Mouse (Mus musculus): ENCODE measurements around the gene Dazap1.

Dazap1 gene

GRCm38 (mm10) chr10:80323261-80324119, 62.2 kb downstream of the Dazap1 start:
- DNase-seq (ENCODE audit: low spot score): no peak

GRCm38 (mm10) chr10:80324120-80325037, 63.1 kb downstream of the Dazap1 start:
- DNase-seq (ENCODE audit: low spot score): no peak

DNA sequence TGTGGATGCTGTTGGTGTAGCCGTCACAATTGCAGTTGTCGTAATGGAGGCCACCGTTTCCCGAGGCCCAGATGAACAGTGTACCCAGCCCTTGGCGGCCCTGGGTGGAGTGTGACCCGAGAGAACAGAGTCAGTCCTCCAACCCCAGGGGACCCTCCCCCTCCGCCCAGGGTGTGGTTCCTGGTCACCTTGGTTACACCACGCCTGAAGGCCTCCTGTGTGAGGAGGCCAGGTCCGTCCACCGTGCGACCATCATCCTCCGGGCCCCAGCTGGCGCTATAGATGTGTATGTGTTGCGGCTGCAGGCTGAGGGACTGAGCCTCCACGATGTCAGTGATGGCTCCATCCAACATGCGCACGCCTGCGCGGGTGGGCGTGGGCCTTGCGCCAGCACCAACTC, 63.8 kb downstream of the Dazap1 start:
- no peak for DNase-seq (ENCODE audit: low spot score)

- DNase-seq (ENCODE audit: low spot score): peak; percentile 91
Measured at GRCm38 (mm10) chr10:80329273-80330081, 68.2 kb downstream of the Dazap1 start, which contains the start of the genes Pcsk4 and Reep6. TSS of gene Pcsk4 (minus strand) at chr10:80329498. TSS of gene Reep6 (plus strand) at chr10:80329953.

DNA sequence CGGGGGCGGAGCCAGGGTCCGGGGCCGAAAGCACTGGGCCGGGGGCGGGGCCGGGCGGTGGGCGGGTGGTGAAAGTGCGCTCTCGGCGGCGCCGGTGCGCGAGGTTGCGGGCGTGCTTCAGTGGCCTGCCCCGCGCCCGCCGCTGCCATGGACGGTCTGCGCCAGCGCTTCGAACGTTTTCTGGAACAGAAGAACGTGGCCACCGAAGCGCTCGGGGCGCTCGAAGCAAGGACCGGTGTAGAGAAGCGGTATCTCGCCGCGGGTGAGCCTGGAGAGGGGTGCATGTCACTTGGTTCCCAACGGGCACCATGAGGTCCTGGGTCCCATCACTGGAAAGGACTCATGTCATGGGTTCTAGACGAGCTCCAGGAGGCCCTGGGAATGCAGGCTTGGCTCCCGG, 68.8 kb downstream of the Dazap1 start:
- DNase-seq (ENCODE audit: low spot score): no peak

DNA sequence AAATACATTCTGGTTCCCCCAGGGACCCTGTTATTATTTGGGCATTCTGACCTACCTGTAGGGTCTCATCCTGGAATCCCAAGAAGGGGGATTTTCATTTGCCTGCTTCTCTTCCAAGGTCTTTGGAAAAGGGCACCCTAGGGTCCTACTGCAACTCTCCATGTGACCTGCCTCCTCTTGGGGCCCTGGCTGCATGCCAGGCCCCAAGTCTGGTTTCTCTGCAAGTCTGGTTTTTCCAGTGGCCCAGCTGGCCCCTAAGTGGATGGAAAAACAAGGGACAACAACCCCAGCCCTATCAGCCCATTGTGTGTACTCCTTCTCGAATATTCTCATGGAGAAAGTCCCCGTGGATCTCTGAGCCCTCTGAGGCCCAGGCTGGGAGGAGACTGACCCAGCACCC, 69.6 kb downstream of the Dazap1 start:
- no peak for DNase-seq (ENCODE audit: low spot score)

GRCm38 (mm10) chr10:80331636-80332524, 70.6 kb downstream of the Dazap1 start:
- no peak for DNase-seq (ENCODE audit: low spot score)

GRCm38 (mm10) chr10:80332525-80332989, 71.3 kb downstream of the Dazap1 start:
- no peak for DNase-seq (ENCODE audit: low spot score)

DNA sequence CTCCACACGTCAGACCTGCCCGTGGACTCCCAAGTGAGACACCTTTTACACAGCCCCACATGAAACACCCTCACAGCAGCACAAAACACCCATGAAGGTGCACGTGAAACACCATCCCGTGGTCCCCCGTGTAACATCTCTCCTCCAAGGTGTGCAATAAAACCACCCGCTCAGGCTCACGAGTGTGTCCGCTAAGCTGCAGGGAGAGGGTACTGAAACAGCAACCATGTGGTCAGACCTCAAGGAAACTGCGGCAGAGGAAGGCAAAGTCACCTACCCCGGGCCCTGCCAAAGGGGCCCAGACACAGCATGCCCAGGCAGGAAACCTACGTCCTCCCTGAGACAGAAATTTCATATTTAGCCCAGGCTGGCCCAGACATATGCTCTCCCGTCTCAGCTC, 75.0 kb downstream of the Dazap1 start:
- DNase-seq (ENCODE audit: low spot score): no peak
